Mouse (Mus musculus) intestine, embryonic 15.5 days (tissue): ENCODE measurements around the gene Sult6b1. TPM values are rescaled to one million over a fixed set of nuclear protein-coding genes. Genes with fewer than 3 reads are reported as not detected.

ENCODE experiments used
- ATAC-seq: fragments of 200-750 bp; cut with Nextera tagmentation; 2 replicates; pipeline ENCODE4 v1.8.0; 2017; ENCODE audit warnings: moderate TSS enrichment, moderate library complexity
- H3K27ac ChIP-seq: fragments of 300-500 bp; sonication (generic); 2 replicates; pipeline ENCODE4 v1.5.1; 2015; ENCODE audit warnings: mild to moderate bottlenecking, inconsistent platforms
- H3K27me3 ChIP-seq: fragments of 300-500 bp; sonication (generic); replicated peaks from 2 replicates; pipeline ENCODE4 v1.6.1; 2015; ENCODE audit warnings: inconsistent platforms
- H3K36me3 ChIP-seq: fragments of 300-500 bp; sonication (generic); 2 replicates; pipeline ENCODE4 v1.6.1; 2015; ENCODE audit warnings: inconsistent platforms
- H3K4me1 ChIP-seq: fragments of 300-500 bp; sonication (generic); replicated peaks from 2 replicates; pipeline ENCODE4 v1.6.1; 2015; ENCODE audit warnings: inconsistent platforms
- H3K4me2 ChIP-seq: fragments of 300-500 bp; sonication (generic); replicated peaks from 2 replicates; pipeline ENCODE4 v1.6.1; 2015; ENCODE audit warnings: mild to moderate bottlenecking, inconsistent platforms
- H3K4me3 ChIP-seq: fragments of 300-500 bp; sonication (generic); replicated peaks from 2 replicates; pipeline ENCODE4 v1.5.1; 2015; ENCODE audit warnings: inconsistent platforms
- H3K9ac ChIP-seq: fragments of 300-500 bp; sonication (generic); 2 replicates; pipeline ENCODE4 v1.6.1; 2015; ENCODE audit warnings: inconsistent platforms
- H3K9me3 ChIP-seq: fragments of 300-500 bp; sonication (generic); 2 replicates; pipeline ENCODE4 v1.6.1; 2016; ENCODE audit warnings: inconsistent platforms
- WGBS: fragments of 180-500 bp; shearing (Covaris S2); methylation state at CpG from one replicate; pipeline ENCODE4 v1.1.7; 2015; 5-methylcytosine and 5-hydroxymethylcytosine counted together
- polyA plus RNA-seq: library from polyadenylated mRNA; unstranded; fragments of >200 nt; fragmentation: Nextera tagmentation; extraction: Ambion mirVana; gene quantifications from 2 replicates; pipeline ENCODE4 v1.2.1, GENCODE M21; 2015

Gene Sult6b1
- 0.08 and 0.11 TPM in 2 replicates for polyA plus RNA-seq

GRCm38 (mm10) chr17:78906892-78907291, at the start of gene Sult6b1:
Gene Sult6b1 (minus strand): TSS chr17:78906992.
- WGBS, result 86% methylated on average over 5 of the region's 5 CpGs

DNA sequence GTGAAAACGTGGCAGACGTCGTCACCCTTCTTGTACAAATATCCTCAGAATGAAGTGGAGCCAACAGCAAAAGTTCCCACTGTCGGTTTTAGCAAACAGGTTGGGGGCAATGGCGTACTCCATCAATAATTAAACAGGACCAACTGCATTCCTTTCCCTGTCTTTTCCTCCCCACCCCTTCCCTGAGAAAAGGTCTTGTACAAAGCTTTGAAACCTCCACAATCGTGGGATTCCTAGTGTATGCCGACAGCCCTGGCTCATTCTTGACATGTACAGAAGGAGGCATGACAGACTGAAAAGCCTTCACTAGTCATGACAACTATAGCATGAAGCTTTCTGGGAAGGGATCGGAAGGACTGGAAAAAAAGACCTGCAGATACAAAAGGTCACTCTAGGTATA, 46.4 kb upstream of the Sult6b1 start:
- Histone ChIP-seq H3K4me1 (no peaks in the 10 kb centered on the region), H3K4me3 (no peak overlapping the region), H3K27me3 (no peaks in the 10 kb centered on the region), H3K4me2 (no peak overlapping the region), H3K27ac (no peak overlapping the region), H3K36me3 (peaks cover 24% of the 10 kb centered on the region), H3K9me3 (no peaks in the 10 kb centered on the region), H3K9ac (no peak overlapping the region)
- ATAC-seq, result no peak
- WGBS, result 71% methylated on average over 8 of the region's 8 CpGs

More at GRCm38 (mm10) chr17:78906892-78907291, at the start of gene Sult6b1:
- Histone ChIP-seq H3K4me2 (no peak within 1 kb of the TSS), H3K27me3 (no peaks in the 10 kb centered on the region), H3K9me3 (no peaks in the 10 kb centered on the region), H3K27ac (no peak within 1 kb of the TSS), H3K9ac (no peak within 1 kb of the TSS), H3K4me1 (no peaks in the 10 kb centered on the region), H3K4me3 (no peak within 1 kb of the TSS), H3K36me3 (no peaks in the 10 kb centered on the region)
- ATAC-seq, result no peak

GRCm38 (mm10) chr17:78952070-78952469, 45.3 kb upstream of the Sult6b1 start:
- Histone ChIP-seq H3K4me3 (no peak overlapping the region), H3K27ac (no peak overlapping the region), H3K27me3 (no peaks in the 10 kb centered on the region), H3K9ac (no peak overlapping the region), H3K36me3 (peaks cover 24% of the 10 kb centered on the region), H3K4me2 (no peak overlapping the region), H3K4me1 (no peaks in the 10 kb centered on the region), H3K9me3 (no peaks in the 10 kb centered on the region)
- no peak for ATAC-seq
- WGBS, result 83% methylated on average over 5 of the region's 5 CpGs

DNA sequence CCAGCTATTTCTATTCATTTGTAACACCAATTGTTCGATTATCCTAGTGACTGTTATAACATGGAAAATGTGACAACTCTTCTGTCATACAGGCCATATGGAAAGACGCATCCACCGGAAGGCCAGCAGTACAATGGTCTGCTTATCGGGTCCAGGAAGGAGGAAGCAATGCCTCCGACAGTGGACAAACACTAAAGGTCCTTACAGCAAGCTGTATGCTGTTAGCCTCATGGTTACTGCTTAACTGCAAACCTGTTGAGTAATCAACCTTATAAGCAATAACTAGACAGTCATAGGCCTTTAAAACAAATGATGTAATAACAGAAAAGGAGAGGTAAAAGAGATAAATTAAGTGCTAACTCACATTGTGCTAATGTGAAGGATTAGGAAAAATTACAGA, 44.4 kb upstream of the Sult6b1 start:
- H3K27ac ChIP-seq, result no peak overlapping the region
- H3K4me2 ChIP-seq, result no peak overlapping the region
- H3K9ac ChIP-seq, result no peak overlapping the region
- no peak overlapping the region for H3K4me3 ChIP-seq
- WGBS, result 96% methylated on average over 5 of the region's 5 CpGs
- H3K36me3 ChIP-seq, result peaks cover 27% of the 10 kb centered on the region
- no peak for ATAC-seq
- H3K27me3 ChIP-seq, result no peaks in the 10 kb centered on the region
- H3K9me3 ChIP-seq, result no peaks in the 10 kb centered on the region
- no peaks in the 10 kb centered on the region for H3K4me1 ChIP-seq

DNA sequence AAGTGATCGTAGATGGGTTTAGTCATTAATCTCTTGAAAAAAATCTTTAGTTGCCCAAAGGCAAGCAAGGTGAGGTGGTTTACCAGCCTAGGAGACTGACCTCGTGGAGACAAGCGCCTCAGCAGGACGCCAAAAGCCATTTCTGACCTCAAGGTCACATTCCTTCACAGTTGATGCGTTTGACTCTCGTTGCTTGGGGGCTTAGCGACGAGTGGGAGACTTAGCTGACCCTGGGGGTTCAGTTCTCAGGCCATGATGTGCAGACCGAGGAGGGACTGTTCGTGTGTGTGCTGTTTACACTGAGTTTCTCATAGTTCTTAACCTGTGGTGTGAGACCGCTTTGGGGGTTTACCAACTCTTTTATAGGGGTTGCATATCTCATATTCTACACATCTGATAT, 35.8 kb upstream of the Sult6b1 start:
- WGBS, result 55% methylated on average over 11 of the region's 11 CpGs
- 0 out of 2 replicates have a peak, but pooled peaks cover 3% of the 10 kb centered on the region for H3K4me1 ChIP-seq

GRCm38 (mm10) chr17:78938927-78939326, 32.1 kb upstream of the Sult6b1 start:
- no peak overlapping the region for H3K9ac ChIP-seq
- H3K4me2 ChIP-seq, result no peak overlapping the region
- H3K27ac ChIP-seq, result no peak overlapping the region
- no peak overlapping the region for H3K4me3 ChIP-seq
- no peaks in the 10 kb centered on the region for H3K27me3 ChIP-seq
- H3K4me1 ChIP-seq, result peaks cover 14% of the 10 kb centered on the region; the same call in 1 of the 2 replicates
- no peaks in the 10 kb centered on the region for H3K9me3 ChIP-seq
- peaks cover 8% of the 10 kb centered on the region for H3K36me3 ChIP-seq
- ATAC-seq, result no peak
- 89% methylated on average over 4 of the region's 4 CpGs for WGBS

More for the DNA sequence above, 35.8 kb upstream of the Sult6b1 start:
- ATAC-seq, result no peak
- no peak overlapping the region for H3K9ac ChIP-seq
- H3K4me3 ChIP-seq, result no peak overlapping the region
- H3K9me3 ChIP-seq, result no peaks in the 10 kb centered on the region
- no peak overlapping the region for H3K27ac ChIP-seq
- no peaks in the 10 kb centered on the region for H3K27me3 ChIP-seq
- H3K4me2 ChIP-seq, result no peak overlapping the region
- H3K36me3 ChIP-seq, result peaks cover 8% of the 10 kb centered on the region; the same call in 1 of the 2 replicates

- Histone ChIP-seq H3K36me3 (peaks cover 8% of the 10 kb centered on the region), H3K4me1 (peaks cover 14% of the 10 kb centered on the region; the same call in 1 of the 2 replicates), H3K9me3 (no peaks in the 10 kb centered on the region), H3K27me3 (no peaks in the 10 kb centered on the region), H3K4me3 (peak overlapping the region; percentile 81), H3K27ac (0 out of 2 replicates have a peak overlapping the region, but pooled peaks have one; percentile 44), H3K9ac (peak overlapping the region; percentile 73), H3K4me2 (peak overlapping the region; percentile 80)
- ATAC-seq, result peak; percentile 46
- 7% methylated on average over 26 of the region's 26 CpGs for WGBS
These were observed 30.5 kb upstream of the Sult6b1 start for GRCm38 (mm10) chr17:78937229-78937853.

DNA sequence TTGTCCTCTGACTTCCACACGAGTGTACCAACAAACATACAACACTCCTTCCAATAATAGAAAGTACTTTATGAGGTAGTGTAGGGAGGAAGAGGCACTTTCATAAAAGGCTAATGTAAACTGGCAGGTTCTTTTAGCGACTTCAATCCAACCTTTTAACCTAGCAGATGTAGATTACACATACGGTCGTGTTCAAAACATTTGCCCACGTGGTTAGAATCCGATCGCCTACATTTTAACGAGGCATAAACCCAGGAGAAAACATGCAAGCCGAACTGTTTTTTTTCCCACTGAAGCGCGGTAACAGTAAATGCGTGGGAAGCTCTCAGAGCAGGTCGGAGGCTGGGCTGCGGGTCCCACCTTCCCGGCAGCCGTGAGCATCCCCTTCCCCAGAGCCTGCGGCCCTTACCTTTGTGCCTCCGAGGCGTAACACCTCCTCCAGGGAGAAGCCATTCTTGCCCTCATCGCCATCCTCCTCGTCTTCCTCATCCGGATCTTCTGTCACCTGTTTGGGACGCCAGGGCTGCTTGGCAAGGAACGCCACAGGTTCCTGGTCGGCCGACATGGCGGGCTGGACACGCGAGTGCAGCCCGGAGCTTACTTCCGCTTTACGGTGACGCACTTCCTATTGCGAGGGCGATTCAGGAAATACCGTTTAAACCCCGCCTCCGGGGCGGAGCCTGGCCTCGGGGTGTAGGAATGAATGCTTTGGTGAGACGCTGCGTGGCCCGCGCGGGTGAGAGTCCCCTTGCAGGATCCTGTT, 29.9 kb upstream of the Sult6b1 start, which contains the start of the genes Cebpz and Ndufaf7:
Gene Cebpz (minus strand): TSS at position 601 of the 763 bp plus-strand sequence.
Gene Ndufaf7 (plus strand): TSS at position 671 of the 763 bp plus-strand sequence.
- H3K4me2 ChIP-seq, result peak within 1 kb of the TSS; percentile 80
- WGBS, result under 1% methylated on average over 45 of the region's 45 CpGs
- H3K4me3 ChIP-seq, result peak within 1 kb of the TSS; percentile 81
- peaks cover 11% of the 10 kb centered on the region for H3K36me3 ChIP-seq
- H3K27me3 ChIP-seq, result no peaks in the 10 kb centered on the region
- 0 out of 2 replicates have a peak within 1 kb of the TSS, but pooled peaks have one; percentile 44 for H3K27ac ChIP-seq
- peaks cover 14% of the 10 kb centered on the region; the same call in 1 of the 2 replicates for H3K4me1 ChIP-seq
- peak; percentile 100 for ATAC-seq
- H3K9ac ChIP-seq, result peak within 1 kb of the TSS; percentile 73
- H3K9me3 ChIP-seq, result no peaks in the 10 kb centered on the region

GRCm38 (mm10) chr17:78935857-78936256, 29.1 kb upstream of the Sult6b1 start:
- no peak overlapping the region for H3K27ac ChIP-seq
- peak overlapping the region; percentile 81 for H3K4me3 ChIP-seq
- WGBS, result 81% methylated on average over 2 of the region's 2 CpGs

GRCm38 (mm10) chr17:78917696-78918095, 10.9 kb upstream of the Sult6b1 start:
- Histone ChIP-seq H3K27me3 (no peaks in the 10 kb centered on the region), H3K4me1 (peaks cover 9% of the 10 kb centered on the region), H3K4me3 (no peak overlapping the region), H3K9me3 (no peaks in the 10 kb centered on the region), H3K27ac (no peak overlapping the region), H3K9ac (0 out of 2 replicates have a peak overlapping the region, but pooled peaks have one; percentile 86), H3K4me2 (peak overlapping the region; percentile 81), H3K36me3 (peaks cover 17% of the 10 kb centered on the region)
- 43% methylated on average over 6 of the region's 6 CpGs for WGBS
- ATAC-seq, result no peak

More at GRCm38 (mm10) chr17:78935857-78936256, 29.1 kb upstream of the Sult6b1 start:
- Histone ChIP-seq H3K4me2 (peak overlapping the region; percentile 80), H3K4me1 (peaks cover 14% of the 10 kb centered on the region; the same call in 1 of the 2 replicates), H3K36me3 (peaks cover 18% of the 10 kb centered on the region), H3K9ac (peak overlapping the region; percentile 73), H3K9me3 (no peaks in the 10 kb centered on the region), H3K27me3 (no peaks in the 10 kb centered on the region)
- no peak for ATAC-seq

DNA sequence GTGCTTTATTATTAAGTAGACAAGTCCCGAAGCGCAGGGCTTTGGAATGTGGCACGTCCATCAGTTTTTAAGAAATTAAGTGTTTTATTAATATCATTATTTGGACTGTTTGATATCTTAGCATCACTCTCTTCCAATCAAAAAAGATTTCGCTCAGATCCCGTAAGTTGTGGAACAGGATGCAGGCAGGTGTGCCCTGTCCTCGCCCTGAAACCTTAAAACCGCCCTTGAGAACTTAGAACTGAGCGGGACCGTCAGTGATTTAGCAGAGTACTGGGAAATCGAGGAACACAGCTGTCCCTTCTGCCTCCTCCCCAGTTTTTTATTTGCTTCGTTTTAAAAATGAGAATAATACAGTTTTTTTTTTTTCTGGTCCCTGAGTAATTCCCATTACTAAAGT, 10.1 kb upstream of the Sult6b1 start:
- peak overlapping the region; percentile 81 for H3K4me2 ChIP-seq
- peaks cover 9% of the 10 kb centered on the region for H3K4me1 ChIP-seq
- peak; percentile 59 for ATAC-seq
- H3K36me3 ChIP-seq, result peaks cover 14% of the 10 kb centered on the region
- H3K27ac ChIP-seq, result peak overlapping the region; percentile 93
- 2% methylated on average over 11 of the region's 11 CpGs for WGBS
- H3K9ac ChIP-seq, result peak overlapping the region; percentile 86
- H3K4me3 ChIP-seq, result peak overlapping the region; percentile 68
- no peaks in the 10 kb centered on the region for H3K9me3 ChIP-seq
- no peaks in the 10 kb centered on the region for H3K27me3 ChIP-seq

- H3K36me3 ChIP-seq, result peaks cover 9% of the 10 kb centered on the region
- H3K9ac ChIP-seq, result peak within 1 kb of the TSS; percentile 86
- no peaks in the 10 kb centered on the region for H3K27me3 ChIP-seq
- peak within 1 kb of the TSS; percentile 81 for H3K4me2 ChIP-seq
- peak; percentile 96 for ATAC-seq
- H3K27ac ChIP-seq, result peak within 1 kb of the TSS; percentile 93
- H3K9me3 ChIP-seq, result no peaks in the 10 kb centered on the region
- H3K4me3 ChIP-seq, result peak within 1 kb of the TSS; percentile 68
- under 1% methylated on average over 37 of the region's 37 CpGs for WGBS
- H3K4me1 ChIP-seq, result peaks cover 9% of the 10 kb centered on the region
These were observed 9.6 kb upstream of the Sult6b1 start, which contains the start of gene Cebpzos for GRCm38 (mm10) chr17:78916369-78916813. Gene Cebpzos (plus strand): TSS chr17:78916500.
